Mouse (Mus musculus) CH12.LX (cell line): ENCODE measurements around the gene Stox2.

ENCODE experiments used
- CHD1 ChIP-seq: IDR thresholded peaks from 2 replicates; pipeline ENCODE4 v1.6.1; 2012; ENCODE audit warnings: low read depth, low read length, improper control_type of control experiment, inconsistent platforms
- CHD2 ChIP-seq: IDR thresholded peaks from 2 replicates; pipeline ENCODE4 v1.6.1; 2011; ENCODE audit warnings: low read length, improper control_type of control experiment
- CTCF ChIP-seq, 2 experiments: IDR thresholded peaks in 1 of 2; conservative IDR thresholded peaks in 1 of 2; 2 replicates each; pipeline ENCODE4 v1.5.1; 2011 to 2012; ENCODE audit warnings: low read depth in 2 of 2, low read length in 2 of 2, improper control_type of control experiment in 1 of 2, inconsistent platforms in 1 of 2, mild to moderate bottlenecking in 1 of 2, moderate library complexity in 1 of 2
- EP300 ChIP-seq: IDR thresholded peaks from 2 replicates; pipeline ENCODE4 v1.6.1; 2011; ENCODE audit warnings: low read length, improper control_type of control experiment
- HCFC1 ChIP-seq: IDR thresholded peaks from 2 replicates; pipeline ENCODE4 v1.6.1; 2012; ENCODE audit warnings: low read depth, mild to moderate bottlenecking, inconsistent platforms, low read length, improper control_type of control experiment
- JUND ChIP-seq: conservative IDR thresholded peaks from 2 replicates; pipeline ENCODE4 v1.6.1; 2011; ENCODE audit warnings: low read depth, low read length, improper control_type of control experiment
- MXI1 ChIP-seq: IDR thresholded peaks from 2 replicates; pipeline ENCODE4 v1.6.1; 2011; ENCODE audit warnings: mild to moderate bottlenecking, low read depth, low read length, improper control_type of control experiment
- POLR2A ChIP-seq: IDR thresholded peaks from 2 replicates; pipeline ENCODE4 v1.6.1; 2011; ENCODE audit warnings: low read depth, mild to moderate bottlenecking, improper control_type of control experiment, low read length
- SIN3A ChIP-seq: IDR thresholded peaks from 2 replicates; pipeline ENCODE4 v1.6.1; 2012; ENCODE audit warnings: low read length, improper control_type of control experiment, inconsistent platforms
- TCF12 ChIP-seq: IDR thresholded peaks from 2 replicates; pipeline ENCODE4 v1.6.1; 2014; ENCODE audit warnings: low read depth, mild to moderate bottlenecking, inconsistent platforms, low read length, improper control_type of control experiment
- USF1 ChIP-seq: IDR thresholded peaks from 2 replicates; pipeline ENCODE4 v1.6.1; 2014; ENCODE audit warnings: low read depth, mild to moderate bottlenecking, inconsistent platforms, low read length, improper control_type of control experiment
- ZKSCAN1 ChIP-seq: IDR thresholded peaks from 2 replicates; pipeline ENCODE4 v1.6.1; 2012; ENCODE audit warnings: low read depth, inconsistent platforms, low read length, improper control_type of control experiment, borderline replicate concordance
- ZMIZ1 ChIP-seq: IDR thresholded peaks from 2 replicates; pipeline ENCODE4 v1.6.1; 2012; ENCODE audit warnings: low read depth, mild to moderate bottlenecking, inconsistent platforms, low read length, improper control_type of control experiment

- TF ChIP-seq CHD1 = no peak
- TF ChIP-seq HCFC1 = no peak
- TF ChIP-seq POLR2A = no peak
- TF ChIP-seq ZKSCAN1 = no peak
- TF ChIP-seq EP300 = no peak
- no peak for TF ChIP-seq CTCF (conservative IDR thresholded peaks at IDR 0.05 in 1 of 2, IDR thresholded peaks at IDR 0.05 in 1 of 2; ENCODE audit: low read depth in 2 of 2, low read length in 2 of 2)
- no peak for TF ChIP-seq TCF12
- no peak for TF ChIP-seq MXI1
- TF ChIP-seq SIN3A = no peak
- TF ChIP-seq USF1 = no peak
- TF ChIP-seq ZMIZ1 = no peak
- no peak for TF ChIP-seq JUND
- no peak for TF ChIP-seq CHD2
These were observed 98.4 kb downstream of the Stox2 start for GRCm38 (mm10) chr8:47347809-47348208.
